Mouse (Mus musculus) embryonic fibroblast, embryonic 13.5 days (primary cell): ENCODE results near the gene Lpar1. TPM values are rescaled to one million over a fixed set of nuclear protein-coding genes. Genes with fewer than 3 reads are reported as not detected.
A peak's percentile ranks its signal among the peaks of the same experiment; 100 is the strongest.

Source experiments
- H3K27ac ChIP-seq: 2 replicates; pipeline ENCODE4 v1.5.1; 2012; ENCODE audit warnings: low read length, control low read depth, inconsistent platforms; ENCODE audit not compliant: insufficient read depth
- H3K4me1 ChIP-seq: 2 replicates; pipeline ENCODE4 v1.6.1; 2011; ENCODE audit warnings: low read length; ENCODE audit not compliant: control insufficient read depth, insufficient read depth
- H3K4me3 ChIP-seq: 2 replicates; pipeline ENCODE4 v1.5.1; 2011; ENCODE audit warnings: mild to moderate bottlenecking, control low read depth, low read length; ENCODE audit not compliant: insufficient read depth
- CTCF ChIP-seq: IDR thresholded peaks from 2 replicates; pipeline ENCODE4 v1.5.1; 2011; ENCODE audit warnings: mild to moderate bottlenecking, control low read depth, low read length, moderate library complexity, borderline replicate concordance; ENCODE audit not compliant: insufficient read depth
- POLR2A ChIP-seq: IDR thresholded peaks from 2 replicates; pipeline ENCODE4 v1.6.1; 2011; ENCODE audit warnings: low read depth, mild to moderate bottlenecking, control low read depth, low read length, moderate library complexity
- polyA plus RNA-seq: library from polyadenylated mRNA; stranded (reverse); fragments of >200 nt; gene quantifications from 2 replicates; pipeline ENCODE4 v1.2.4, GENCODE M21; 2011; ENCODE audit warnings: low read depth; ENCODE audit not compliant: missing spikeins, insufficient read length

Lpar1 gene
- polyA plus RNA-seq, 1 experiment: 67.1 TPM

- H3K27ac ChIP-seq: no peak overlapping the region
- TF ChIP-seq POLR2A: no peak
- TF ChIP-seq CTCF: no peak
- H3K4me1 ChIP-seq: peaks cover 4% of the 10 kb centered on the region
- H3K4me3 ChIP-seq: no peak overlapping the region
Observed at GRCm38 (mm10) chr4:58571661-58572060, 18.0 kb upstream of the Lpar1 start.

GRCm38 (mm10) chr4:58571232-58571631 lies 17.5 kb upstream of the Lpar1 start:
- H3K27ac ChIP-seq: no peak overlapping the region
- TF ChIP-seq CTCF: no peak
- TF ChIP-seq POLR2A: no peak

GRCm38 (mm10) chr4:58568486-58568885 lies 14.8 kb upstream of the Lpar1 start:
- Histone ChIP-seq H3K4me1 (no peaks in the 10 kb centered on the region; the same call in 1 of the 2 replicates), H3K27ac (peak overlapping the region; percentile 81), H3K4me3 (no peak overlapping the region)
- TF ChIP-seq POLR2A (0 out of 2 replicates have a peak, but pooled peaks have one; percentile 23), CTCF (no peak)

More at GRCm38 (mm10) chr4:58571232-58571631, 17.5 kb upstream of the Lpar1 start:
- Histone ChIP-seq H3K4me1 (peaks cover 4% of the 10 kb centered on the region), H3K4me3 (no peak overlapping the region)

- H3K27ac ChIP-seq: no peak overlapping the region
- no peaks in the 10 kb centered on the region for H3K4me1 ChIP-seq
- H3K4me3 ChIP-seq: no peak overlapping the region
- TF ChIP-seq CTCF (no peak), POLR2A (no peak)
Observed at GRCm38 (mm10) chr4:58562776-58563175, 9.1 kb upstream of the Lpar1 start.

- TF ChIP-seq POLR2A (no peak), CTCF (no peak)
- no peak overlapping the region for H3K27ac ChIP-seq
- no peaks in the 10 kb centered on the region for H3K4me1 ChIP-seq
- no peak overlapping the region for H3K4me3 ChIP-seq
Observed at GRCm38 (mm10) chr4:58557001-58557400, 3.3 kb upstream of the Lpar1 start.

GRCm38 (mm10) chr4:58554359-58554838 lies 701 bp upstream of the Lpar1 start:
- Histone ChIP-seq H3K4me1 (no peaks in the 10 kb centered on the region), H3K4me3 (no peak overlapping the region), H3K27ac (no peak overlapping the region)
- TF ChIP-seq CTCF: no peak
- TF ChIP-seq POLR2A: no peak

GRCm38 (mm10) chr4:58552731-58553630 lies 717 bp downstream of the Lpar1 start:
- H3K4me3 ChIP-seq: peak overlapping the region; percentile 87
- H3K27ac ChIP-seq: peak overlapping the region; percentile 74
- 0 out of 2 replicates have a peak, but pooled peaks have one; percentile 61 for TF ChIP-seq POLR2A
- TF ChIP-seq CTCF: no peak
- no peaks in the 10 kb centered on the region for H3K4me1 ChIP-seq

GRCm38 (mm10) chr4:58552229-58552628 lies 1.5 kb downstream of the Lpar1 start:
- H3K4me3 ChIP-seq: peak overlapping the region; percentile 87
- 0 out of 2 replicates have a peak, but pooled peaks have one; percentile 8 for TF ChIP-seq POLR2A
- TF ChIP-seq CTCF: no peak
- peak overlapping the region; percentile 74 for H3K27ac ChIP-seq
- H3K4me1 ChIP-seq: no peaks in the 10 kb centered on the region

GRCm38 (mm10) chr4:58551820-58552219 lies 1.9 kb downstream of the Lpar1 start:
- H3K4me3 ChIP-seq: no peak overlapping the region
- H3K4me1 ChIP-seq: peaks cover under 1% of the 10 kb centered on the region
- TF ChIP-seq POLR2A (no peak), CTCF (peak; percentile 89)
- peak overlapping the region; percentile 74; the same call in 1 of the 2 replicates for H3K27ac ChIP-seq

- no peak for TF ChIP-seq POLR2A
- no peak for TF ChIP-seq CTCF
- no peak overlapping the region for H3K4me3 ChIP-seq
- no peak overlapping the region for H3K27ac ChIP-seq
- H3K4me1 ChIP-seq: peaks cover 10% of the 10 kb centered on the region
Observed at GRCm38 (mm10) chr4:58547725-58548124, 6.0 kb downstream of the Lpar1 start.
